Mouse (Mus musculus): ENCODE measurements around the gene Tsen54. TPM values are rescaled to one million over a fixed set of nuclear protein-coding genes. Genes with fewer than 3 reads are reported as not detected.
A peak's percentile ranks its signal among the peaks of the same experiment; 100 is the strongest.

Gene Tsen54
- polyA plus RNA-seq, 1 experiment from 2014 or later, result 23.6 TPM

- peak overlapping the region; percentile 87 for H3K27ac ChIP-seq (replicated peaks)
- peak; percentile 85 for ATAC-seq (ENCODE audit: low FRiP score, low read depth)
- no peak overlapping the region for H3K4me2 ChIP-seq
- H3K4me1 ChIP-seq (replicated peaks), result peaks cover 63% of the 10 kb centered on the region
- H3K9ac ChIP-seq, result no peak overlapping the region
- WGBS, result 18% methylated on average over 9 of the region's 9 CpGs
- H3K27me3 ChIP-seq, result no peaks in the 10 kb centered on the region
- no peaks in the 10 kb centered on the region for H3K9me3 ChIP-seq
- no peaks in the 10 kb centered on the region for H3K36me3 ChIP-seq
- H3K4me3 ChIP-seq, result no peak overlapping the region
These were observed 35.4 kb upstream of the Tsen54 start for GRCm38 (mm10) chr11:115779038-115779571.

GRCm38 (mm10) chr11:115780141-115781070 is 34.1 kb upstream of the Tsen54 start:
- peak overlapping the region; percentile 7 for H3K9ac ChIP-seq
- 4% methylated on average over 19 of the region's 20 CpGs for WGBS
- peak overlapping the region; percentile 31 for H3K4me3 ChIP-seq
- no peaks in the 10 kb centered on the region for H3K27me3 ChIP-seq
- H3K9me3 ChIP-seq, result no peaks in the 10 kb centered on the region
- ATAC-seq (ENCODE audit: low FRiP score, low read depth), result peak; percentile 78
- H3K36me3 ChIP-seq, result no peaks in the 10 kb centered on the region
- peak overlapping the region; percentile 87 for H3K27ac ChIP-seq (replicated peaks)
- H3K4me2 ChIP-seq, result peak overlapping the region; percentile 53
- H3K4me1 ChIP-seq (replicated peaks), result peaks cover 61% of the 10 kb centered on the region

DNA sequence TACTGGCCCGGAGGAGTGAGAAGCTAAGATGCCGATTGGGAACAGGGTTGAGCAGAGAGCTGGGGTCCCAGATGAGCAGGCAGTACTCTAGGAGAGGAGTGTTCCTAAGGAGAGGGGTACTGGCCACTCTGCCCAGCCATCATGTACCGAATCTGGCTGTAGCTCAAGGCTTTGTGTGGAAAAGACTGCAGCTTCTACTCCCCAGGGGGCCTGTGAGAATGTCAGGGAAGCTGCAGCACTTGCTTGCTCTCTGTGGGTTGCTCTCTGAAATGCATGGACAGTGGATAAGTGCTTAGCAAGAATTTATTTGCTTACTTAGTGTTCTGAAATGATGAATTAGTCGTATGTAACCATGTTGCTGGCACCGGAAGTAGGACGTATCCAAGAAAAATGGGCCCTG is 28.1 kb upstream of the Tsen54 start:
- no peak for ATAC-seq (ENCODE audit: low FRiP score, low read depth)
- H3K27ac ChIP-seq (replicated peaks), result peak overlapping the region; percentile 51
- 0 out of 2 replicates have a peak overlapping the region, but pooled peaks have one; percentile 10 for H3K9ac ChIP-seq
- no peaks in the 10 kb centered on the region for H3K27me3 ChIP-seq
- 53% methylated on average over 6 of the region's 6 CpGs for WGBS
- no peaks in the 10 kb centered on the region for H3K9me3 ChIP-seq
- H3K4me1 ChIP-seq (replicated peaks), result peaks cover 36% of the 10 kb centered on the region
- no peak overlapping the region for H3K4me3 ChIP-seq
- peaks cover 16% of the 10 kb centered on the region for H3K36me3 ChIP-seq
- no peak overlapping the region for H3K4me2 ChIP-seq

DNA sequence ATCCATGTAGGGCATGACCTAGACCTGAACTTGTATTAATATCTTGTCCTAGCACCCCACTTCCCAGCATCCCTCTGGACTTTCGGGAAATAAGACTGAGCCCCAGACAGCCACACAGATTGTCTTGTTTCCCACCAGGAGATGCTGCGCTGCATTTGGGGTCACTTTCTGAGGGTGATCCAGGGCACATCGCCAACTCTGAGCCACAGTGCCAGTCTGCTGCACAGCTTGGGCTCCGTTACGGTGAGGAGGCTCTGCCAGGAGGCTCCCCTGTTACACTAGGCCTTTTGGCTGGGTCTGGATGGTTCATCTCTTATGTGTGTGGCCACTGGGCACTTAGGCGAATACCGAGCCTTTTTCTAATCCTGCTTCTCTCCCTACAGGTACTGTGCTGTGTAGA is 24.7 kb upstream of the Tsen54 start:
- no peak for ATAC-seq (ENCODE audit: low FRiP score, low read depth)
- Histone ChIP-seq H3K4me3 (no peak overlapping the region), H3K4me1 (replicated peaks) (peaks cover 22% of the 10 kb centered on the region), H3K4me2 (no peak overlapping the region), H3K27me3 (no peaks in the 10 kb centered on the region), H3K27ac (replicated peaks) (no peak overlapping the region), H3K9me3 (no peaks in the 10 kb centered on the region), H3K9ac (no peak overlapping the region), H3K36me3 (peaks cover 46% of the 10 kb centered on the region)
- 71% methylated on average over 7 of the region's 7 CpGs for WGBS

DNA sequence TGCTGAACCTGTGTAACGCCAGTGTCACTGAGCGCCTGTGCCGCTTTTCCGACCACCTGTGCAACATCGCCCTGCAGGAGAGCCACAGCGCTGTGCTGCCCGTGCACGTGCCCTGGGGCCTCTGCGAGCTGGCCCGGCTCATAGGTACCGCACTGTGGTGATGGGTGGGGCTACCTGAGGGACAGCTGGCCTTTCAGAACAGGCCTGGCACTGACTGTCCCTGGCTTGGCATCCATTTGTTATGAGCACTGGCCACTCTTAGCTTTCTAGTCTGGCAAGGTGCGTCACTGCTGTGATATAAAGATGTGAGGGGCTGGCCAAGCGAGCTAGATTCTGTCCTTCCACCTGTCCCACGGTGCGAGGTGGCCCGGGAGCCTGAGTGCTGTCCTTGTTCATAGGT is 22.6 kb upstream of the Tsen54 start:
- H3K36me3 ChIP-seq, result peaks cover 63% of the 10 kb centered on the region
- H3K27me3 ChIP-seq, result no peaks in the 10 kb centered on the region
- no peak overlapping the region for H3K4me3 ChIP-seq
- no peak overlapping the region for H3K27ac ChIP-seq (replicated peaks)
- H3K9me3 ChIP-seq, result no peaks in the 10 kb centered on the region
- no peak overlapping the region for H3K4me2 ChIP-seq
- H3K9ac ChIP-seq, result no peak overlapping the region
- no peak for ATAC-seq (ENCODE audit: low FRiP score, low read depth)
- WGBS, result 94% methylated on average over 16 of the region's 16 CpGs
- H3K4me1 ChIP-seq (replicated peaks), result peaks cover 5% of the 10 kb centered on the region

GRCm38 (mm10) chr11:115792353-115792752 is 22.2 kb upstream of the Tsen54 start:
- no peak overlapping the region for H3K4me2 ChIP-seq
- 85% methylated on average over 14 of the region's 14 CpGs for WGBS
- H3K9ac ChIP-seq, result no peak overlapping the region
- H3K36me3 ChIP-seq, result peaks cover 63% of the 10 kb centered on the region
- H3K27me3 ChIP-seq, result no peaks in the 10 kb centered on the region
- ATAC-seq (ENCODE audit: low FRiP score, low read depth), result no peak
- H3K4me1 ChIP-seq (replicated peaks), result peaks cover under 1% of the 10 kb centered on the region; the same call in 1 of the 2 replicates
- no peak overlapping the region for H3K4me3 ChIP-seq
- H3K9me3 ChIP-seq, result no peaks in the 10 kb centered on the region
- no peak overlapping the region for H3K27ac ChIP-seq (replicated peaks)

DNA sequence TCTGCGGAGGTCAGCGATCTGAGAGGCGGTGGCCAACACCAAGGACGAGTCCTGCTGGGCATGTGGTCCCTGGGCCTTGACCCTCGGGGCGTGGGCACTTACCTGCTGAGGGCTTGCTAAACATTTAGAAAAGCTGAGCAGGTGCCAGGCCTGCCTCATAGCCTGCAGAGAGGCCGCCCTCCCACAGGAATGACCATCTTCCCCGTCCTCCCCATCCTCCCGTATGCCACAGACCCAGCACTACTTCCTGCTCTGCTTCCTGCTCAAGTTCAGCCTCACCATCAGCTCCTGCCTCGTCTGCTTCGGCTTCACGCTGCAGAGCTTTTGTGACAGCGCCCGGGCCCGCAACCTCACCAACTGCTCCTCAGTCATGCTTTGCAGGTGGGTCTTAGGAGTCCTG is 17.6 kb upstream of the Tsen54 start:
- H3K27ac ChIP-seq (replicated peaks), result no peak overlapping the region
- no peak overlapping the region for H3K4me3 ChIP-seq
- no peak overlapping the region for H3K9ac ChIP-seq
- H3K4me1 ChIP-seq (replicated peaks), result no peaks in the 10 kb centered on the region
- no peak overlapping the region for H3K4me2 ChIP-seq
- H3K27me3 ChIP-seq, result no peaks in the 10 kb centered on the region
- H3K36me3 ChIP-seq, result peaks cover 57% of the 10 kb centered on the region
- no peaks in the 10 kb centered on the region for H3K9me3 ChIP-seq
- ATAC-seq (ENCODE audit: low FRiP score, low read depth), result no peak
- 78% methylated on average over 15 of the region's 15 CpGs for WGBS

- Histone ChIP-seq H3K4me1 (replicated peaks) (no peaks in the 10 kb centered on the region), H3K4me3 (no peak overlapping the region), H3K4me2 (no peak overlapping the region), H3K27ac (replicated peaks) (no peak overlapping the region), H3K9me3 (no peaks in the 10 kb centered on the region), H3K36me3 (peaks cover 50% of the 10 kb centered on the region), H3K27me3 (no peaks in the 10 kb centered on the region), H3K9ac (no peak overlapping the region)
- WGBS, result 82% methylated on average over 9 of the region's 9 CpGs
- no peak for ATAC-seq (ENCODE audit: low FRiP score, low read depth)
These were observed 16.9 kb upstream of the Tsen54 start for GRCm38 (mm10) chr11:115797665-115798064.

DNA sequence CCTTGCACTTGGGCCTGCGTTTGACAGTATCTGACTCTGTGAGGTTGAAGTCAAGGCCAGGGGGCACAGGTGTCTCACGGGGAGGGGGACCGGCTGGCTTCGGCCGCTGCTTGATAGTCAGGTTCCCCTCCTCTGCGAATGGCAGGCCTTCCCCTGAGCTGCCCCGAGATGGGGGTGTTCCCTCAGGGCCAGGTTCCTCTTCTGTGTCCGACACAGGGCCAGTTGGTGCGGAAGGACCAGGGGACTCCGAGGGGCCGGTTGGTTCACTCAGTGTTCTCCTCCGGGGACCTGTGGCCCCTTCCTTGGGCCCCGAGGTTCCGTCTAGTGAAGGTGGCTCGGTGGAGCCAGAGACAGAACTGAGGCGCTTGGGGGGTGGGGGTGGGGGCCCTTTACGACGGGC is 13.5 kb upstream of the Tsen54 start:
- no peaks in the 10 kb centered on the region for H3K9me3 ChIP-seq
- H3K9ac ChIP-seq, result no peak overlapping the region
- ATAC-seq (ENCODE audit: low FRiP score, low read depth), result no peak
- 94% methylated on average over 18 of the region's 18 CpGs for WGBS
- H3K27me3 ChIP-seq, result no peaks in the 10 kb centered on the region
- H3K4me2 ChIP-seq, result no peak overlapping the region
- no peak overlapping the region for H3K27ac ChIP-seq (replicated peaks)
- no peak overlapping the region for H3K4me3 ChIP-seq
- no peaks in the 10 kb centered on the region for H3K4me1 ChIP-seq (replicated peaks)
- H3K36me3 ChIP-seq, result peaks cover 24% of the 10 kb centered on the region

DNA sequence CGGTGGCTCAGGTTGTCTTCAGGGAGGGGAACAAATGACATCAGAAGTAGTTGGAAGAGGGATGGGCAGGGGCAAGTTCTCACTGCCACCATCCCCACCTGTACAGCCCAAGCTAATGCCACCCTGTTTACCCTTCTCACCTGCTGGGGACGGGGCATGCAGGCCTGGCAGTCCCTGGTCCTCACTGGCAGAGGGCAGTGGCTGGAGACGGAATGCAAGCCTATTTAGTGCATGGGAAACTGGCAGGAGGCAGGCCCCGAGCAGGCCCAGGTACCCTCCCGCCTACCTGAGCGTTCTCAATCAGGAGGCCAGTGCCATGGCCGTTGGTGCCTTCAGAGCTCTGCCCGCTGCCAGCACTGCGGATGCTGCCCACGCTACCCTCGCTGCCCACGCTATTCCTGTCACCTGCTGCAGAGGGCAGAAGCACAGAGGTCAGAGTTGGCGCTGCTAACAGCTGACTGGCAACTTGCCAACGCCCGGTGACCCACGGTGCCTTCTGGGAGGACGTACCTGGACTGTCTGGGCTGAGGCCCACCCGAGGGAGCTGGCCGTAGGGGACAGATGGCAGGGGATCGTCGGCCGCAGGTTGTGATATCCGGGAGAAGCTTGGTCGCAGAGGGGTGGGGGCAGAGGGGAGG is 11.3 kb upstream of the Tsen54 start:
- no peak overlapping the region for H3K4me3 ChIP-seq
- no peak overlapping the region for H3K4me2 ChIP-seq
- H3K9me3 ChIP-seq, result no peaks in the 10 kb centered on the region
- no peak overlapping the region for H3K27ac ChIP-seq (replicated peaks)
- 90% methylated on average over 24 of the region's 24 CpGs for WGBS
- ATAC-seq (ENCODE audit: low FRiP score, low read depth), result no peak
- H3K36me3 ChIP-seq, result peaks cover 12% of the 10 kb centered on the region
- peaks cover 12% of the 10 kb centered on the region for H3K4me1 ChIP-seq (replicated peaks)
- no peak overlapping the region for H3K9ac ChIP-seq
- H3K27me3 ChIP-seq, result no peaks in the 10 kb centered on the region

DNA sequence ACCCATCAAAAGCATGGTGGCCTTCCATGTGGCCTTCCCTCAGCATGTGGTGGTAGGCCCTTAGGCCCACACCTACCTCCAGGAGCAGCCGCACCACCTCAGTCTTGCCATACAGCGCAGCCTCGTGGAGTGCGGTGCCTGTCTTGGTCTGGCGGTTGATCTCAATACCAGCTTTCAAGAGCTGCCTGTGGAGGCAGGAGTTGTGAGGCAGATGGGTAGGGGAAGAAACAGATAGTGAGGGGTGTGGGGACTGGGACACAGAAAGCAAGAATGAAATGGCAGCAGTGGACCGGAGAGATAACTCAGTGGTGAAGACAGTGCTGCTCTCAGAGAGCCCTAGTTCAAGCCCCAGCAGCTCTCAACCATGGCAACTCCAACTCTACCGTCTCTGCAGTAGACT is 9.5 kb upstream of the Tsen54 start:
- Histone ChIP-seq H3K36me3 (peaks cover 6% of the 10 kb centered on the region; the same call in 1 of the 2 replicates), H3K9me3 (no peaks in the 10 kb centered on the region), H3K27me3 (no peaks in the 10 kb centered on the region), H3K27ac (replicated peaks) (no peak overlapping the region), H3K4me1 (replicated peaks) (peaks cover 30% of the 10 kb centered on the region), H3K9ac (no peak overlapping the region), H3K4me3 (no peak overlapping the region), H3K4me2 (no peak overlapping the region)
- WGBS, result 95% methylated on average over 7 of the region's 7 CpGs
- ATAC-seq (ENCODE audit: low FRiP score, low read depth), result no peak

- Histone ChIP-seq H3K4me3 (no peak overlapping the region), H3K4me1 (replicated peaks) (peaks cover 42% of the 10 kb centered on the region), H3K9me3 (no peaks in the 10 kb centered on the region), H3K36me3 (peaks cover 4% of the 10 kb centered on the region; the same call in 1 of the 2 replicates), H3K9ac (no peak overlapping the region), H3K27ac (replicated peaks) (no peak overlapping the region; the same call in 1 of the 2 replicates), H3K4me2 (peak overlapping the region; percentile 23; the same call in 1 of the 2 replicates), H3K27me3 (no peaks in the 10 kb centered on the region)
- no peak for ATAC-seq (ENCODE audit: low FRiP score, low read depth)
- WGBS, result 92% methylated on average over 10 of the region's 10 CpGs
These were observed 8.4 kb upstream of the Tsen54 start for GRCm38 (mm10) chr11:115806154-115806553.

All from hindbrain, embryonic 15.5 days (tissue).